Mouse (Mus musculus) cerebellum, adult 2 months (tissue): ENCODE measurements at regions not wholly inside any gene's neighbourhood (a gene's known extent, or its start where the extent isn't known, plus 50 kb on each side); places are given as distances from the start of the nearest gene placed in this dataset.

Experiments
- CTCF ChIP-seq: fragments of 200-500 bp; IDR thresholded peaks from 2 replicates; pipeline ENCODE4 v1.5.1; 2011; ENCODE audit warnings: low read depth, mild to moderate bottlenecking, control low read depth, low read length, moderate library complexity, borderline replicate concordance; ENCODE audit not compliant: insufficient read depth
- POLR2A ChIP-seq: fragments of 200-500 bp; IDR thresholded peaks from 2 replicates; pipeline ENCODE4 v1.6.1; 2011; ENCODE audit warnings: low read length, control low read depth, borderline replicate concordance; ENCODE audit not compliant: insufficient read depth

GRCm38 (mm10) chr2:144182108-144182507 lies 88.4 kb upstream of the Mgme1 start:
- TF ChIP-seq CTCF (no peak), POLR2A (no peak)
